Mouse (Mus musculus): ENCODE data around the gene Scp2.
"Not testable (repeated sequence)": the region's sequence is repeated elsewhere in the genome, so short reads cannot be mapped to it uniquely, and the experiment has no call there.

The Scp2 gene

GRCm38 (mm10) chr4:108096345-108096744 is 48.5 kb downstream of the Scp2 start, which contains the start of gene Podn:
Podn (minus strand) TSS chr4:108096445.
- no peak for DNase-seq

- no peak for DNase-seq
Observed at GRCm38 (mm10) chr4:108092741-108093397, 51.9 kb downstream of the Scp2 start.

- no peak for DNase-seq
Observed at GRCm38 (mm10) chr4:108083993-108084392, 60.8 kb downstream of the Scp2 start.

GRCm38 (mm10) chr4:108083032-108083735 is 61.6 kb downstream of the Scp2 start:
- no peak for DNase-seq

GRCm38 (mm10) chr4:108082401-108082806 is 62.4 kb downstream of the Scp2 start:
- no peak for DNase-seq

- DNase-seq: no peak
Observed at GRCm38 (mm10) chr4:108080876-108081275, 63.9 kb downstream of the Scp2 start.

- no peak for DNase-seq
Observed at GRCm38 (mm10) chr4:108079762-108080161, 65.0 kb downstream of the Scp2 start.

GRCm38 (mm10) chr4:108079191-108079590 is 65.6 kb downstream of the Scp2 start:
- DNase-seq: not testable (repeated sequence)

GRCm38 (mm10) chr4:108077224-108077955 is 67.4 kb downstream of the Scp2 start:
- DNase-seq: no peak

GRCm38 (mm10) chr4:108074204-108074823 is 70.5 kb downstream of the Scp2 start:
- DNase-seq: no peak

GRCm38 (mm10) chr4:108072086-108072485 is 72.7 kb downstream of the Scp2 start:
- peak; percentile 37 for DNase-seq

GRCm38 (mm10) chr4:108071235-108071901 is 73.4 kb downstream of the Scp2 start:
- peak; percentile 95 for DNase-seq

GRCm38 (mm10) chr4:108070723-108071122 is 74.1 kb downstream of the Scp2 start:
- no peak for DNase-seq

GRCm38 (mm10) chr4:108070286-108070685 is 74.5 kb downstream of the Scp2 start:
- DNase-seq: no peak

GRCm38 (mm10) chr4:108068081-108068480 is 76.7 kb downstream of the Scp2 start:
- no peak for DNase-seq

- peak; percentile 0 for DNase-seq
Observed at GRCm38 (mm10) chr4:108067261-108067660, 77.5 kb downstream of the Scp2 start.

- DNase-seq: peak; percentile 0
Observed at GRCm38 (mm10) chr4:108066569-108066968, 78.2 kb downstream of the Scp2 start.

GRCm38 (mm10) chr4:108065176-108065844 is 79.5 kb downstream of the Scp2 start:
- DNase-seq: peak; percentile 1

GRCm38 (mm10) chr4:108063616-108064015 is 81.2 kb downstream of the Scp2 start:
- DNase-seq: no peak

GRCm38 (mm10) chr4:108062524-108062923 is 82.3 kb downstream of the Scp2 start:
- no peak for DNase-seq

GRCm38 (mm10) chr4:108060774-108061173 is 84.0 kb downstream of the Scp2 start:
- DNase-seq: no peak
